Mouse (Mus musculus) left cerebral cortex, adult 8-10 months (tissue): ENCODE results near the gene Wdr5b. TPM values are rescaled to one million over a fixed set of nuclear protein-coding genes. Genes with fewer than 3 reads are reported as not detected.
"Not testable (repeated sequence)": the region's sequence is repeated elsewhere in the genome, so short reads cannot be mapped to it uniquely, and the experiment has no call there.

Source experiments
- DNase-seq, 2 experiments: peaks; one replicate each; pipeline ENCODE4 v3.0.0; 2022; ENCODE audit warnings: low spot score in 2 of 2
- total RNA-seq, 4 experiments: library from RNA; stranded (reverse); gene quantifications; 2 replicates each; pipeline ENCODE4 v1.2.4; 2022

Gene Wdr5b
- 1 to 10 TPM; 4.4 to 5.3 (median 5.1) TPM for total RNA-seq

GRCm38 (mm10) chr16:36040640-36041624 is at the start of gene Wdr5b:
TSS of gene Wdr5b (plus strand) at chr16:36041190.
- DNase-seq: peak; percentile 79 to 97

DNA sequence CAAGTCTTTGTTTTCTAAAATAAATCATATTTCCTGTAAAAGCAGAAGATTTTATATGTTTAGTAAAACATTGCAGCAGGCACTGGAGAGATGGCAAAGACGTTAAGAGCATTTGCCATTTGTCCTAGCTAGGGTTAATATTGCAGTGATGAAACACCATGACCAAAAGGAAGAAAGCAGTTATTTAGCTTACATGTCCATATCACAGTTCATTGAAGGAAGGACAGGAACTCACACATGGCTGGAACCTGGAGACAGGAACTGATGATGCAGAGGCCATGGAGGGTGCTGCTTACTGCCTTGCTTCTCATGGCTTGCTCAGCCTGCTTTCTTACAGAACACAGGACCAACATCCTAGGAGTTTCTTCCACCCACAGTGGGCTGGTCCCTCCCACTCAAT is 48.6 kb upstream of the Wdr5b start:
- DNase-seq: no peak

DNA sequence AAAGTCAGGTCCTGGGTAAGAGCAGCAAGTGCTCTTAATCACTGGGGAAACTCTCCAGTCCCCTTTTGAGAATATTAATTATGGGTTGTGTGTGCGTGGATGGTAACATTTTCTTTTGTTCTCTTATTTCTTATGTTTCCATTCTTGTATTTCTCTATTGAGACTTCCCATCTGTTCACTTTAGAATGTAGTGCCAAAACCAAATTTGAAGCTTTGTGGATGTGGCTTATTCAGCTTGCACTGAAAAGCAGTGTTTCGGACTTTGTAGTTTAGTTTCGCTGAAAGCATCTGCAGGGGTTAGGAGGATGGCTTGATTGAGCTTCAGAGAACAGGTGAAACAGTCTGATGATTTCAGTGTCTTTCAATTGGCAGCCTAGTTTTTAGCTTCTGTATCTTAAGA is 47.7 kb upstream of the Wdr5b start:
- no peak for DNase-seq

DNA sequence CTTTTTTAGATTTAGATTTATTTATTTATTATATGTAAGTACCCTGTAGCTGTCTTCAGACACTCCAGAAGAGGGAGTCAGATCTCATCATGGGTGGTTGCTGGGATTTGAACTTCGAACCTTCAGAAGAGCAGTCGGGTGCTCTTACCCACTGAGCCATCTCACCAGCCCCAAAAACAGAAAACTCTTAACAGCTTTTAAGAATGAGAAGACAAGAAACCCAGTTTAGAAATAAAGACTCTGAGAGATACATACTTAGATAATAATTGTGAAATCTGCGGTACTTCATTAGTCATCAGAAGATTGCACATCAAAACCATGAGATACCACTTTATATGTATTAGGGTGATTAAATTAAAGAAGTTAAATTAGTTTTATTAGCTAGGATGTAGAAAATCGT is 42.1 kb upstream of the Wdr5b start:
- not testable (repeated sequence) for DNase-seq

DNA sequence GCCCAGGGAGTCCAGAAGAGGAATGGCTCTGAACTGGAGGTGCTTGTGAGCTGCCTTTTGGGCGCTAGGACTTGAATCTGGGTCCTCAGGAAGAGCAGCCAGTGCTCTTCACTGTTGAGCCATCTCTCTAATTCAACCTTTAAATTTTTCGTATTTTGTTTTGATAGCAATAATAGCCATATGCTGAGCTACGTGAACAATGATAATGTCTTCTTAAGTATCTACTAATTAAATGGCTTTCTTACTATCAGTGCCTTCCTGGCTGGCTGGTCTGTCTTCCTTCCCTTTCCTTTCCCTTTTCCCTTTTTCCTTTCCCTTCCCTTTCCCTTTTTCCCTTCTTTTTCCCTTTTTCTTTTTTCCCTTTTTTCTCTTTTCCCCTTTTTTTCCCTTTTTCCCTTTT is 32.6 kb upstream of the Wdr5b start:
- DNase-seq: no peak

GRCm38 (mm10) chr16:36016335-36016734 is 24.7 kb upstream of the Wdr5b start:
- no peak for DNase-seq

DNA sequence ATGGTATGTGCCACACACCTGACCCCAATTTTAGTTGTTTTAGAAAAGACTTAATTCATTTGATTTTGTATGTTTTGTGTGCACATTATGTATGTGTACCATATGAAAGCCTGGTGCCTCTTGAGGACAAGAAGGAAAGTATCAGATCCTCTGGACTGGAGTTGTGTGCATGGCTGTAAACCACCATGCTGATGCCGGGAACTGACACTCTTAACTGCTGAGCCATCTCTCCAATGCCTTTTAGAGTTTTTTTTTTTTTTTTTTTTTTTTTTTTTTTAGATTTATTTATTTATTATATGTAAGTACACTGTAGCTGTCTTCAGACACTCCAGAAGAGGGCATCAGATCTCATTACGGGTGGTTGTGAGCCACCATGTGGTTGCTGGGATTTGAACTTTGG is 12.9 kb upstream of the Wdr5b start:
- not testable (repeated sequence) for DNase-seq

- no peak for DNase-seq
Measured at GRCm38 (mm10) chr16:36041625-36042020, 633 bp downstream of the Wdr5b start.

DNA sequence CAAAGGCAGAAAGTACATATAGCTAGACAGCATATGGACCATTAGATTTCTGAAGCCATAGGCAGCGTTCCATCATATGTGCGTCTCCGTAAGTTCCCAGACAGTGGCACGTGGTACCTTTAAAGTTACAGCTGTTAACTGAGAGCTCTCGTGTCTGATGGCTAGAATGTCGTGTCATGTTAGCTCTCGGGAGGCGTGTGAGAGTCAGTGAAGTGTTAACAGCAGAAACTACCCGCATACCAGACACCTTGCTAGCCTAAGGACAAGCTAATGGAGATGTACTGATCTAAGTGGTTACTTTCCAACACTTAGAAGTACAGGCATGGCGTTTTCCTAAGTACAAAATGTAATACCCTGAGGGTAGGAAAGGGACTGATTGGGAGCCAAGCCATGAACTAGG is 2.1 kb downstream of the Wdr5b start:
- no peak for DNase-seq

- no peak for DNase-seq
Measured at GRCm38 (mm10) chr16:36043964-36044363, 3.0 kb downstream of the Wdr5b start.

DNA sequence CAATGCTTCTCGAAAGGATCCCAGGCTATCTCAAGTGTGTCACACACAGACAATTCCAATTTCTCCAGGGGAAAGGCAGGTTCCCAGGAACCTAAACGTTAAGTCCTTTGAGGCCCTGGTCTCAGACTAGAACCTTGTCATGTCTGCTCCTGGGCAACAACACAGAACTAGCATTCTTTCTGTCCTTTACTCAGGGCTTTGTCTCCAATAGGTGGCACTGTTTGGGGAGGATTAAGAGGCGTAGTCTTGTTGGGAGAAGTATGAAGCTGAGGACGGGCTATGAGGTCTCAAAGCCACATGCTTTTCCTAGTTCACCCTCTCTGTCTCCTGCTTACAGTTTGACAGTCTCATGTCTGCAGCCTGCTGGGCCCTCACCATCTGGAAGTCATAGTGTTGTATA is 6.5 kb downstream of the Wdr5b start:
- no peak for DNase-seq

DNA sequence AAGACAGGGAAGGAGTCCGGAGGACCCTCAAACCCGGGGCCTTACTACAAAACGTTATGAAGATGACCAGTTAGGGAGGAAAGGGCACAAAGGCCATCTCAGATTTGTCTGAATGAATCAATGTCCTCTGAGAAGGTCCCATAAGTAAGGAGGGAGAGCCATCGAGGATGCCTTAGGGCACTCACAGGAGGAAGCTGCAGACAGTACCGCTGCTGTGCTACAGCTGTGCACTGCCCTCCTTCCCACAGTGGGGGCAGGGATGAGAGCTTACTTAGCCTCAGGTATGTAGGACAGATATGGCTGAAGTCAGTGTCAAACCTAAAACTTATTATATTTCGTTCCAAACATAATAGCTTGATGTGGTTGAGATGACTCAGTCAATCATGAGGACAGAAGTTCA is 10.5 kb downstream of the Wdr5b start:
- no peak for DNase-seq

DNA sequence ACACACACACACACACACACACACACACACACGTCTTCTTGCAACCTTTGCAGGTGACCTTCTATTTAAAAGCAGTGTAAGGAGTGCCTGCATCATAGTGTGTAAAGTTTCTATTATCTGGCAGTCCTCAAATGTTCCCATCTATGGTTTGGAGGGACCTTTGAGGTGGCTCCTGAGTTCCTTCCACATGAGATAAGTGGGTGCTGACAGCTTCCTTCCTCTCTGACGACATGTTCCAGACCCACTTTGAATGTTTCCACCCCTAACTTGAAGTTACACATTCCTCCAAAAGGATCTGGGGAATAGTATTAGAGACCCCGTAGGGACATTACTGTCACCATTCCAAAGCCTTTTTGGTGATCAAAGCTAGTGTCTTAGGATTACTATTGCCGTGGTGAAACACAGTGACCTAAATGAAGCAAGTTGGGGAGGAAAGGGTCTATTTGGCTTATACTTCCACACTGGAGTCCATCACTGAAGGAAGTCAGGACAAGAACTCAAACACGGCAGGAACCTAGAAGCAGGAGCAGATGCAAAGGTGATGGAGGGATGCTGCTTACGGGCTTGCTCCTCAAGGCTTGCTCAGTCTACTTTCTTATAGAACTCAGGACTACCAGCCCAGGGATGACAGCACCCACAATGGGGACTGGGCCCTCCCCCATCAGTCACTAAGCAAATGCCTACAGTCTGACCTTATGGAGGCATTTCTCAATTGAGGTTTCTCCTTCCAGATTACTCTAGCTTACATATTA is 12.7 kb downstream of the Wdr5b start:
- DNase-seq: no peak

- no peak for DNase-seq
Measured at GRCm38 (mm10) chr16:36054920-36055319, 13.9 kb downstream of the Wdr5b start.

GRCm38 (mm10) chr16:36056416-36056815 is 15.4 kb downstream of the Wdr5b start:
- no peak for DNase-seq

DNA sequence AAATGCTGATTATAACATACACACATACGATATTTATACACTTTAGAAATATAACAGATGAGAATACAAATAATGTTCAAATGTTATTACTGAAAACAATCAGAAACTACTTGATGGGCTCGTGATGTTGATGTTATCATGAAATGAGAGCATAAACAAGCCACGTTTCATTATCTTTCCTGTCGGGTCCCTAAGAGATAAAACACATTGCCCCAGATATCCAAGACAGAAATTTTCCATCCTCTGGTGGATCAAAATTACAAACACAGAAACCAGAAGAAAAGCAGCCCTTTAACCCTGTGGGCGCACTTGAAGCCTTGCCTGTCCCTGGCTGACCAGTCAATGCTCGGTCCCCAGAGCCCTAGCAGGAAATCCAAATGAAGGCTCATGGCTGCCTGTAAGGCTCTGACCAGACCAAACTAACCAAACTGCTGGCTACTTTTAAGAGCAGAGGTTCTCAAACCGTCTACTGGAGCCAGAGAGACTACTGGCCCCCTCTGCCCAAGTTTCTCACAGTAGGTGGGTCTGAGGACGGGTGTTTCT is 17.0 kb downstream of the Wdr5b start:
- no peak for DNase-seq

- DNase-seq: not testable (repeated sequence)
Measured at GRCm38 (mm10) chr16:36062534-36062933, 21.5 kb downstream of the Wdr5b start.

GRCm38 (mm10) chr16:36063315-36063714 is 22.3 kb downstream of the Wdr5b start:
- DNase-seq: no peak

DNA sequence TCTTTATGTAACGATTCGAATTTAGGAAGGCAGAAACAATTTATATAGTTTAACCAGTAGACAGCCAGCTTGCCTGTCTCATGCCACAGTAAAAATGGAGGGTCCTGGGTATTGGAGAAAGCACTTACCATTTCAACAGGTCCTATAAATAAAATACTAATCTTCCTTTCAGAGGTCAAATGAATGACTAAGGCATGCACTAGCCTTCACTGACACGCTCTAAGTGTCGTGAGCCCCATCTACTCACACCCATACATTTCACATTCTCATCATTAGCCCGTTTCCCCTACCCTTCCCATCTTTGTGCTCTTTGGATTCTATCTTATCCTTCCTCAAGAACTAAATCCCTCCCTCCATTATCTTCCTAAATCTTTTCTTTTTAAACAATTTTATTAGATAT is 23.9 kb downstream of the Wdr5b start:
- DNase-seq: no peak

- DNase-seq: no peak
Measured at GRCm38 (mm10) chr16:36067694-36068093, 26.7 kb downstream of the Wdr5b start.

- no peak for DNase-seq
Measured at GRCm38 (mm10) chr16:36068356-36068755, 27.4 kb downstream of the Wdr5b start.
